Mouse (Mus musculus): ENCODE measurements at regions not wholly inside any gene's neighbourhood (a gene's known extent, or its start where the extent isn't known, plus 50 kb on each side); places are given as distances from the start of the nearest gene placed in this dataset.

DNA sequence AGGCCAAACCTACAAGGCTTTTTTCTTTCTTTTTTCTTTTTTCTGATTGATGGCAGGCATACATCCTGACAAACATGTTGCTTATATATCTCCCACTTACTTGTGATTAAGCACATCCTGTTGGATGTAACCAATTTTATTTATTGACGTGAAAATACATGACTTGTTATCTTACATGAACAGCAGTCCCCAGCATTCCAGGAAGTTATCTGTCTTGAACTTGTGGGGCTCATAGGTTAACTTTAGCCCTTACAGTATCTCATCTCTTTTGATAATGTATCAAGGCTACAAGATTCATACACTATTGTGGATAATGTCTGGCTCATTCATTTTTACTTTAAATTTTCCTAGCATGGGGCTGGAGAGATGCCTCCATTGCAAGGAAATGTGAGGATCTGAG lies 852.0 kb upstream of the Agtr1b start:
- in situ Hi-C loops (cut with MseI, MboI): no loop called here

DNA sequence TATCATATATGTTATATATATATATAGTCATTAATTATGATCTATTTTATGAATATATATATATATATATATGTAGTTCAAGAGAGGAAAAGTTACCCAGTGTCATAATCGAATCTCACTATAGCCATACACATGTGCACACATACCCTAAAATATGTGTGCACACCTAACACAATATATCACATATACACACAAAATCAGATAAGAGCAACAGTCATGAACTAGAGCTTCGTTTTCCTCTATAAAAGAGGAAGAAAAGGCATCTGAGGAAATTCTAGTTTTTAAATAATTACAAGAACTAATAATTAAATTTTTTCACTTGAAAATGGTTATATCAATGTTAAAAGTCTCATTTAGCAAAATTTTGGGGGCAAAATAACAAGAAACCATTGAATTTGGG lies 835.3 kb upstream of the Tbl1xr1 start:
- in situ Hi-C loops (cut with MseI, MboI): no loop called here

DNA sequence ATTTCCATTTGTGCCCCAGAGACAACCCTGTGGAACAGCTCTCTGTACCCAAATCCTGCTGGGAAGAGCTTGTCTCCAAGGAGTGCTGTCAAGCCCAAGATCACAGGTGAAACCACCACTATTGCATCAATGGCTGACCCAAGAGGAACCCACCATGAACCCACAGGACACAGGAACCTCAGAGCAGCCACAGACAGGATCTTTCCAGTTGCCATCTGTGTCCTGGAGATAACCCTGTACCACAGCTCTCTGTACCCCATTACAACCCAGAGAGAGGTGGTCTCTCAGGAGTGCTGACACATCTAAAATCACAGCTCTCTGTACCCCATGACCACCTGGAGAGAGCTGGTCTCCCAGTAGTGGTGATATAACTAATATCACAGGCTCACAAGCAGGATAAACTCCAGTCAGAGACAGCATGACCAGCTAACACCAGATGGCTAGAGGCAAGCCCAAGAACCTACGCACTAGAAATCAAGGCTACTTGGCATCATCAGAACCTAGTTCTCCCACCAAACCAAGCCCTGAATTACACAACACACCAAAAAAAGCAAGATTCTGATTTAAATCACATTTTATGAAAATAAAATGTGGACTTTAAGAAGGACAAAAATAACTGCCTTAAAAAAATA lies 820.2 kb upstream of the Tbl1xr1 start:
- in situ Hi-C loops (cut with MseI, MboI): no loop called here

DNA sequence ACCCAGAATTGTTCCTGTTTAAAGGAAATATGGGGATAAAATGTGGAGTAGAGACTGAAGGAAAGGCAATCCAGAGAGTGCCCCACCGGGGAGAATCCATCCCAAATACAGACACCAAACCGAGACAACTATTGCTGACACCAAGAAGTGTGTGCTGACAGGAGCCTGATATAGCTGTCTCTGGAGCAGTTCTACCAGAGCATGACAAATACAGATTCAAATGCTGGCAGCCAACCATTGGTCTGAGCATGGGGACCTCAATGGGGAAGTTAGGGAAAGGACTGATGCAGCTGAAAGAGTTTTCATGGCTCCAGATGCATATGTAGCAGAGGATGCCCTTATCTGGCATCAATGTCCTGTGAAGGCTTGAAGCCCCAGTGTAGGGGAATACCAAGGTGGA lies 813.1 kb upstream of the Tbl1xr1 start:
- in situ Hi-C loops (cut with MseI, MboI): no loop called here

DNA sequence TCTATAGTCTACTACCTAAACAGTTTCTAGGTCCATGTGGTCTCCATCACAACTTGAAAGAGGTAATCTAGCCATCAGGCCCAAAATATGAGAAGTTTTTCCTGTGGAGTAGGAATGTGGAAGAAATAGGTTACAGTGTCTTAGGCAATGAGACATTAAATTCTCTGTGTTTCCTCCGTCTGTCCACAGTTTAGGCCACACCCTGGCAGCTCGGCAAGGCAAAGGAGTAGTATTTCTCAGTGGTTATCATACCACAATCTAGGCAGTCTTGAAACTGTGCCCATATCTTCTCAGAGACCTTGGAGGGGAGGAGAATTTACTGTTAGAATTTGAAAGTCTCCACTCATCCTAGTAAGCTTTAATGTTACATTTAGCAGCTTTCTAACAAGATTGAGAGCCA lies 811.0 kb upstream of the Tbl1xr1 start:
- in situ Hi-C loops (cut with MseI, MboI): no loop called here

DNA sequence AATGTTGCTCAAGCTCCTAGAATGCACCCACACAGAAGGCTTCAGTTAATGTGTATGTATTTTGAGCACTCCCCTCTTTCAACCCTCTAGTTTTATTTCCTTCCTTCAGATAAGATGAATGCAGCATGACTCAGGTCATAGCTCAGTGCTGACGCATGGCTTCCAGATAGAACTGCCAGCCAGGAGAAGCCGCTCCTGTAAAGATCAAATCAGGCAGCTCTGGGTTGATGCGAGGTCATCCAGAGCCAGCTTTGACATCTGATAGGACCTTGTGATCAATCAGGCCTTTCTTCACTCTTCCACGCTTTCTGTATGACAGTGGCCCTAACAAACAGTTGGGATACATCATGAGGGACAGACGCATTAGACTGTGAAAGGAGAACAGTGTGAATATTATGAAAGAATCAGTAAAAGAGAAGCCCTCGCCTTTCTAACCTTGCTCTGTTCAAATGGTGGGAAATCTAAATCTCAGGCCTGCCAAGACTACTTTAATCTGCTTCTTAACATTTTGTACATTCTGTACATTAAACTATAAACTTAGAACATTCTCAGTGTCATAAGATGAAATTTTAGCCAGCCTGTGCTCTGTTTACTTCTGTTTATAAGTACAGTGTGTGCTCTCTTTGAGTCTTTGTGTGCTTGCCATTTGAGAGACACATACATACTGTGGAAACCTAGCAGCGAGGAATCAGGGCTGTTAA lies 807.9 kb upstream of the Tbl1xr1 start:
- in situ Hi-C loops (cut with MseI, MboI): no loop called here

DNA sequence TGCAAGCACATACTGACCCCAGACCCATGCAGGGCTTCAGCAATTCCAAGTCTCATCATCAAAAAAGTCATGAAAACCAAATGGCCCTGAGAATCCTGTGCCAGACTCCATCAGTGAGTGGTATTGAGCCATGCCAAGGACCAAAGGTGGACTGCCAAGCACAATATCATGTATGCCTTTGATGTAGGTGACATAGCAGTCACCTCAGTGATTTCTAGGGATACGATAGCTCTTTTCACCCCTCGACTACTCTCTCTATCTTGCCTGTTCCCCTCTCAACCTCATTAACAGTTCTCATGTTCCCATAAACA lies 807.4 kb upstream of the Tbl1xr1 start:
- in situ Hi-C loops (cut with MseI, MboI): no loop called here

DNA sequence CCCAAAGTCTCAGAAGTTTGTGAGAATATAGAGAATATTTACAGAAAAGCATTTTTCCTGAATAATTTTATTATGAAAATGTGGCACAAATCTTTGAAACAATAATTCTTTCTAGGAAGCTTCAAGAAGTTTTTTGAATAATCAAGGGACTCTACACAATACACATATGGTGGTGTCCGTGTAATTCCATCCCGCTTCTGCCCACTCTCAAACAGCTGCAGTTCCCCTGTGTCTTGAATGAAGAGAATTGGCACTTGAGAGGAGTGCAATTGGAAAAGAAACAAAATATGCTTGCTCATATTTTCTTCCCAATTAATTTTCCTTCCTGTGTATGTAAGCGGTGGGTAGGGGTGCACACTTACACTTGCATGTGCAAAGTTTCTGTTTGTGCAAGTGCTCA lies 805.7 kb upstream of the Tbl1xr1 start:
- in situ Hi-C loops (cut with MseI, MboI): no loop called here

DNA sequence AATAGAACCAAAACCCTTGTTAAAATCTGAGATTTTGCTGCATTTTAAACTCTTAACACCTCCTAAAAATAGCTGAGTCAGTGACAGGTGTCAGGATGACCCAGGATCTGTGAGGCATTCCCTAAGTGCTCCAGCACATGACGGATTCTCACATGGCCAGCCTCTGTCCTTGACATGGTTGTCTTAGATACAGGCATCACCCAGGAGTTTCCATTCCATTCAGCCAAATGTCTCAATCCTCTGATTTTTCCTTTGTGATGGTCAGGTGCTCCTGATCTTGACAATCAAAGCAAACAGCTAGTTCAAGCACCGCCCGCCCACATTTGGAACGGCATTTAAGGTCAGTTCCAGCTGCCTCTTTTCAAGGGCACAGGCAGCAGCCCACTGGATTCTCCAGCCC lies 804.2 kb upstream of the Tbl1xr1 start:
- in situ Hi-C loops (cut with MseI, MboI): no loop called here

DNA sequence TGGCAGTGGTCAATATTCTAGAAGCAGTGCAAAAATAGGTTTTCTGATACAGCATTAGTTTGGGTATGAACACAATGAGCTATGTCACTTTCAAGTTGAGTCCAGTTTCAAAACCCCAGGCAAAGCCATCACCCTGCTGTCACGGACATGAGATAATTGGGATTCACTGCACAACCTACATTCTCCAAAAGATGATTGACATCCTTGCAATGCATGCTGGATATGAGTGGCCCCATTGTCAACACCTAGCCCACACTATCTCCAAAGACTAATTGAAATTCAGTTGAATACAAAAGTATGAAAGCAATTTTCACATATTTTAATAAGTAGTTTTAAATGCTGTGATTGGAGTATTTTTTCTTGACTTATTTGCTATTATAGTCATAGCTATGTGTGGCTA lies 783.7 kb upstream of the Tbl1xr1 start:
- in situ Hi-C loops (cut with MseI, MboI): no loop called here

DNA sequence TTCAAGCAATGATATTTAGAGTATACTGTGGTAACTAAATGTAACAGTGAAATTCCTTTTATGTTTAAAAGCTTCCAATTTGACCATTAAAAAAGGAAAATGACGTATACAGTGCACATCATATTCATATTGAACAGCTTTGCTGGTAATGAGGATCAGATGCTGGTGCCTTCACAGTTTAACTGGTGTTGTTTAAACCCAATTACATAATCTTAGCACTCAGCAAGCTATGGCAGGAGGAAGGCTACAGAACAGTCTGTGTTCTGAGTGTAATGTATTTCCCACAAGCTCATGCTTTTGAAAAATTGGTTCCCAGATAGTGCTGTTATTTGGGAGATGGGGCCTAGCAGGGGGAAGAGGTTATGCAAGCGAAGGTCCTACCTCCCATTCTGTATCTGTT lies 783.1 kb upstream of the Tbl1xr1 start:
- in situ Hi-C loops (cut with MseI, MboI): no loop called here

DNA sequence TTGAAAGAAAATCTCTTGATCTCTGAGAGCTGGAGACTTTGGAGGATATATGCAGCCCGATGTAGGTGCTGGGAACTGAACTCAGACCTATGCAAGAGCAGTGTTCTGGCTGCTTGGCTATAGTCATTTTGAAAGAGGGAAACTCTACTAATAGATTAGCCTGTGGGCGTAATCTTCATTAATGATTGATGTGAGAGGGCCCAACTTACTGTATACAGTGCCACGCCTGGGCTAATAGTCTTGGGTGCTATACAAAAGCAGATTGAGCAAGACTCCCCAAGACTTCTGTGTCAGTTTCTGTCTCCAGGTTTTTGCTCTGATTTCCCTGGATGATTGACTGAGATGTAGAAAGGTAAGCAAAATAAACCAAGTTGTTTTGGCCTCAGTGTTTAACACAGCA lies 781.7 kb upstream of the Tbl1xr1 start:
- in situ Hi-C loops (cut with MseI, MboI): no loop called here

DNA sequence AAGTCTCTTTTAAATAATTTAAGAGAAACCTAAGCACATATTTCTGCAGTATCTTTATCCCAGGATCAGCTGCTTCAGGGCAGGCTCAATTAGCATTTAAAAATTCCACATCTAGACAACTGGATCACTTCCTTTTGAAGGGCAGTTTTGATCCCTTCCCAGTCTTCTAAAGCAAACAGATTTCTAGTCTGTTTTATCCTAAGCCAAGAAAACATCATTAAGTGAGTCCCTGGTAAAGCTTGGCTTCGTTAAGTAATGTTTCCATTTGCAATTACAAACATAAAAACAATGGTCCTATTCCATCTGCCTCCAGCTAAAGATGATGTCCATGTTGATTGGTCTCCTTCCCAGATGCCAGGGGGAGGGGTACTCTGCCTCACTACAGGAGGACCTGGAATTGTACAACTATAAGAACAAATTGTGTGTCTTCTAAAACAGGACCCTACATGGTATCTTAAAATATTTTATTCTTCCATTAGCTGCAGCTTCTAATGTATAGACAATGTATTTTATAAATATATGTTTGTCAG lies 779.8 kb upstream of the Tbl1xr1 start:
- in situ Hi-C loops (cut with MseI, MboI): no loop called here

DNA sequence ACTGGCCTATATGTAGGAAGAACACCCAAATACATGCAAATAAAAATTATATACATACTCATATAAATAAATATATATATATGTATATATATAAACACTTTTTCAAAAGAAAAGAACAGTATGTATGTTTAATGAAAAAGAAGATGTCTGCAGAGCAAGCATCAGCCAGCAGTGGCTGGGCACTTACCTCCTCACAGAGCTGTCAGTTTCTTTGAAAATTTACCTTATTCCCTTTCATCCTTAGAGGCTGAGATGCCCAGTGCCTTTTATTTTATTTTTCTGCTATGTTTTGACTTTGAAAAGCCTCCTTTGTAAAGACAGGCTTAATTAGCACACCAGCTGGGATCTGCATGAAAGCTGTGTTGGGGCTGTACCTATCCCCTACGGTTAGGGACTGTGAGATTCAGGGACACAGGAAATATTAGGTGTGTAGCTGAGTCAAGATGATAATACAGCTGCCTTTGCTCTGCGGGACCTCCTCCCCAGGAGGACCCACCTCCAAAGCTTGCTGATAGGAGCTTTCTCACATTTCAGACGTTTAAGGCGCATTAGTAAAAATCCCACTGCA lies 751.0 kb upstream of the Tbl1xr1 start:
- in situ Hi-C loops (cut with MseI, MboI): no loop called here

DNA sequence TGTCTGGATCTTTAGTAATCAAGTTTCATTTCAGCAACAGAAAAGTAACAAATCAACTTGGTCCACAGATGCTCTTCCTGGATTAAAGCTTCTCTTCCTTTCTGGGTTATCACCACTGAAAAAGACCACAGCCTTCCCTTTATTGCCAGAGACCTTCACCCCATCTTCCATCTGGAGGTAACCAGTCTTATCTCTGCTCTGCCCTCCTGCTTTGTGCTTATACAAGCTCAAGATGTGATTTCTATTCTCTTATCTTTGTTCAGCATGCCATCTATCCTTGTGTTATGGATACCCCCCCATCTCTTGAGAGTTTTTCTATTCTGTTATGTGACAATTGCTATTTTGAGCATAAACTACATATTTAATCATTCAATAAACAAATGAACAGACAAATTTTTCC lies 734.5 kb upstream of the Tbl1xr1 start:
- in situ Hi-C loops (cut with MseI, MboI): no loop called here

DNA sequence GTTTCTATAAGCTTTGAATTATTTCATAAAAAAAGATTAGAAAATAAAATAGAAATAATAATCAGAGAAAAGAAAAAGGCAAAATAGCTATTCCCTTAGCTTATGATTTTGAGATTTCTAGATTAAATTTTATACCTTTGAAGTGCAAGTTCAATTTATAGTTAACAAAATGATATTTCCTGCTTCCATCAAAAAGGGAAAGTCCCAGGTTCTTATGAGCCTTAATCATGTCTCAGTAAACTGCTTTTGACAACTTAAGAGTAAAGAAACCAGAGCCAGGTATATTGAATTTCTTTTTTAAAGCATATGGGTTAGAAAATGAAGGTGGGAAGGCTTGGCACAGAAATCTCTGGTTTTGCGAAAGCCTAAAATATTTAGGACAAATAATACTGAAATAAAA lies 733.4 kb upstream of the Tbl1xr1 start:
- in situ Hi-C loops (cut with MseI, MboI): no loop called here

DNA sequence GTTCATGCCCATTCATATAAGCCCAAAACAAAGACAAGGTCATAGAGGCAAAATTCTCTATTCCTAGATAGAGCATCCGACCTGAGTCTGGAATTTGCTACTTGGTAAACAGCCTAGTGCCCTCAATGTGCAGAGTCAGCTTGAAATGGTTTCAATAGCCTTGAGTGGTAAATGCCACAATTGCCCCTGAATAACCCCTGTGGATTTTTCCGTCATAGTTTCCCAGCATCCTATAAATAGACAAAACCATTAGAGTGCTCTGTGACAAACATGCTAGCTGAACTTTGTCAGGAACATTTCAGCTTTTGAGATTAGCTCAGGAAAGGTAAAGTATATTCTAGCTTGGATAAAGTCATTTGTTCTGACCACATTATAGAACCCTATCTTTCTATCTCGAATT lies 727.0 kb upstream of the Tbl1xr1 start:
- in situ Hi-C loops (cut with MseI, MboI): no loop called here

DNA sequence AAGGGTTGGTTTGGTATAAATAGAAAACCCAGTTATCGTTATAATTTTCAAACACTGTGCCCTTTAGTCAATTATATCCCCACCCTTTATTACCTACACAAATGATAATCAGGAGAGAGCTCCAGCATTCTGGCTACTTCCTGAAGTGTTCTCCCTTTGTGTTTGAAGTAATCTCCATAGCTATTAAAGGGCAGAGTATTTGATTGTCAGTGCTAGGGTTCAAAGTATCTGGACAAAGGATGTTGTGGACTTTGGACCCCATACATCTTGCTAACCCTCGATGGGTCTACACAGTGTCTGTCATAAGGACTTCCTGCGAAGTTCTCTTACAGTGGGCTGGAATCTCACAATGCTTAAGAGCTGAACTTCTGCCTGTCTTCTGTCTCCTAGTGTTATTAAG lies 720.3 kb upstream of the Tbl1xr1 start:
- in situ Hi-C loops (cut with MseI, MboI): no loop called here

DNA sequence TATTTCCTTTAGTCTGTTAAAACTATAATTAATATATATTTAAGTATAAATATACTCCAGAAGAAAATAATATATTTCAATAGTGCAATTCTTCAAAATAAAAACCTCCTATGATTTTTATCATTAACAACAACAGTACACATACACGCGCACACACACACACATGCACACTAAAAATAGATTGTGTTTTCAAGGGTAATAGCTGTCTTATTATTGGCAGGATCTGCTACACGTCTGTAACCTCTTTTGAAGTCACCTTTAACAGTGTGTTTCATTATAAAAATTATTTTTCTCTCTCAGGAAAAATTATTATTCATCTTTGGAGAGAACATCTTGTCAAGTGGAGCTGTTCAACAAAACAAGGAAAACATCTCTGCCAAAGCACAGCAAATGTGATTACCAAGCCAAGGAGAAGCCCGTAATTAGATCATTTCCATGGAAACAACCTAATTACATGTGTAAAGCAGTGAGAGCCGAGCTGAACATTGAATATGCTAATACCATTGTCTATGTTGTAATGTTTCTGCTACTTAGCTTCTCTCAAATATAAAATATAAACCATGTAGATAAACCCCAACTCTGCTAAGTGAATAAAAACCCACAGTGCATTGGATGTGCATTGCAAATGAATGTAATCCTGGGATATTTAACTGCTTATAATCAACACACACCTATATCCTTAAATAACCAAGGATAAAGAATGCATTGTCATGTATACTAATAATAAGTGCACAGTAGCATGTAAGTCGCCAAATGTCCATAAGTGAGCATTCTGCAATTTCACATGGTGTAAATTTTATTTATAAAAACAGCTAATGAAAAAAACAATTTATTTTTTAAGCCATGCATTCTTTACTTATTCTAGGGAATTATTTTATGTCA lies 719.4 kb upstream of the Tbl1xr1 start:
- in situ Hi-C loops (cut with MseI, MboI): no loop called here

DNA sequence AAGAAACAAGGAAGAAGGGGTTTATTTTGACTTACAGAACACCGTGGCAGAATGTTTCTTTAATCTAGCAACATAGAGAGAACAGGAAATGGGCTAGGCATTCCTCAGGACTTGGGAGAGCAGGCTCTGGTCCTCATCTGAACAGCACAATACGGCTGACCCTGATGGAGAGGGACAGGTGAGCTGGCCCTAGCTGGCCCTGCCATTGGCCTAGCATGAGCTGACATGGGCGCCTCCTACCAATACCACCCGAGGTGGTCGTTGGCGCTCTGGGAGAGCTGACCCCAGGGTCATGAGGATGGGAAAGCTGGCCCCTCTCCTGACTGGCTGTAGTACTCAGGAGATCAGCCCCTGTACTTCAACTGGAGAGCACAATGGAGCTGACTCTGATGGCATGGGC lies 718.4 kb upstream of the Tbl1xr1 start:
- in situ Hi-C loops (cut with MseI, MboI): no loop called here

DNA sequence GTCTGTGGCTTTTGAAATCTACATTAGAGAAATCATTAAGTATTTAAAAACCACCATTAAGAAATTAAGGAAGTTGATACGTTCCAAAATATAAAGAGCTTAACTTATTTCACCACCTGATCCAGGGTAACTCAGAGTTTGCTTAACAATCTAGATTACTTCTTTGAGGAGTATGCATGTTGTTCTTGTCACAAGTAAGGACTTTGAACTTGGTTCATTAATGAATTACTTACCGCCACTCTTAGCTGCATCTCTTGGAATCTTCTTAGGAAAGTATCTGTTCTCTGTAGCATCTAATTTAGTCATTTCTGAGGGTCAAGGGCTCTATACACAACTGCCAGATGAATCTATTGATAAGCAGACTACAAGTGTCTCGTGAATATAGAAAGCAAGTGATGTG lies 715.4 kb upstream of the Tbl1xr1 start:
- in situ Hi-C loops (cut with MseI, MboI): no loop called here

DNA sequence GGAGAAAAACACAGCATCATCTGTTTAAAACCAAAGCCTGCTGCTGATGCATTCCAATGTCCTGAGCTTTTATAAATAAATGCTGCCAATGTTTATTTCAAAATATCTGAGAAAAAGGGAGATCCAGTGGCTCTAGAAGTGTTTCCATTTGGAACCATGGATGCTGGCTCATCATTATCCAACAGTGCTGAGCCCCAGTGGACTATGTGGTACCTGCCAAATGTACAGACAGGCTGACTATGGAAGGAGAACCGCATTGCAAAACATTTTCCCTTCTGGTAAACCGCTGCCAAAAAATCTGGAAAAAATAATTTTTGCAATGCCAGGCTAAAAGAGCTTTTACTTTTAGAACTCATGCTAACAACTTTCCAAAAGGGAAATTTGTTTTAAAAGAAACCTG lies 696.6 kb upstream of the Tbl1xr1 start:
- in situ Hi-C loops (cut with MseI, MboI): no loop called here

DNA sequence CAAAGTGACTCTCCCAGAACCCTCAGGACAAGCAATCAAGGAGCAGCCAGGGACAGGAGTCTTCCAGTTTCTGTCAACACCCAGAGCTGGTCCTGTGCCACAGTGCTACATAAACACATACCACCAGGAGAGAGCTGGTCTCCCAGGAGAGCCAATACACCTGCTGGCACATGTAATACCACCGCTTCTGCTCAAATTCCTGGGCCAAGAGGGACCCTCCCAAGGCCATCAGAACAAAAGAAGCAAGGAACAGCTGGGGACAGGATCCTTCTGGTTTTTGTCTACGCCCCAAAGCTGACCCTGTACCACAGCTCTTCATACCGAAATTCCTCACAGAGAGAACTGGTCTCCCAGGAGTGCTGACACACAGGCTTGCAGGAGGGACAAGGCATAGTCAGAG lies 695.4 kb upstream of the Tbl1xr1 start:
- in situ Hi-C loops (cut with MseI, MboI): no loop called here

Measured in mouse trophoblast stem cell (cell line).